Mouse (Mus musculus) myocyte (in vitro differentiated cells): ENCODE data around the gene Iqsec1. TPM values are rescaled to one million over a fixed set of nuclear protein-coding genes. Genes with fewer than 3 reads are reported as not detected.

Source experiments
- H3K27me3 ChIP-seq: one replicate; pipeline ENCODE4 v1.6.1; 2011; ENCODE audit not compliant: control insufficient read depth, insufficient read depth, insufficient read length
- H3K36me3 ChIP-seq: one replicate; pipeline ENCODE4 v1.6.1; 2011; ENCODE audit not compliant: control insufficient read depth, insufficient read depth
- H3K4me2 ChIP-seq: one replicate; pipeline ENCODE4 v1.6.1; 2011; ENCODE audit warnings: low read depth, control low read depth
- H3K4me3 ChIP-seq: one replicate; pipeline ENCODE4 v1.5.1; 2011; ENCODE audit warnings: mild to moderate bottlenecking, control low read depth, moderate library complexity
- H3K79me2 ChIP-seq: one replicate; pipeline ENCODE4 v1.6.1; 2011; ENCODE audit not compliant: control insufficient read depth, insufficient read depth
- H3ac ChIP-seq: one replicate; pipeline ENCODE4 v1.6.1; 2011; ENCODE audit not compliant: control insufficient read depth, insufficient read length
- CEBPB ChIP-seq: IDR thresholded peaks from 2 replicates; pipeline ENCODE4 v1.6.1; 2011; ENCODE audit warnings: mild to moderate bottlenecking, moderate library complexity; ENCODE audit not compliant: poor library complexity, insufficient read depth, severe bottlenecking
- E2F4 ChIP-seq: IDR thresholded peaks from one replicate; pipeline ENCODE4 v1.6.1; 2011; ENCODE audit warnings: mild to moderate bottlenecking, control low read depth, moderate library complexity; ENCODE audit not compliant: insufficient read depth
- MAX ChIP-seq: IDR thresholded peaks from one replicate; pipeline ENCODE4 v1.6.1; 2011; ENCODE audit warnings: low read depth, mild to moderate bottlenecking, control low read depth
- MYOD1 ChIP-seq, 3 experiments: IDR thresholded peaks; one replicate each; pipeline ENCODE4 v1.6.1; 2011; ENCODE audit warnings: control low read depth in 2 of 3, low read depth in 2 of 3, mild to moderate bottlenecking in 2 of 3, moderate library complexity in 1 of 3; ENCODE audit not compliant: insufficient read length in 2 of 3, control insufficient read depth in 1 of 3
- MYOG ChIP-seq, 3 experiments: IDR thresholded peaks; one replicate each; pipeline ENCODE4 v1.6.1; 2011; ENCODE audit warnings: control low read depth in 2 of 3, low read depth in 2 of 3, mild to moderate bottlenecking in 2 of 3; ENCODE audit not compliant: insufficient read length in 2 of 3, control insufficient read depth in 1 of 3, insufficient read depth in 1 of 3
- POLR2A ChIP-seq: IDR thresholded peaks from one replicate; pipeline ENCODE4 v1.6.1; 2011; ENCODE audit warnings: low read depth, mild to moderate bottlenecking, control low read depth, moderate library complexity; ENCODE audit not compliant: insufficient read length
- POLR2AphosphoS2 ChIP-seq: IDR thresholded peaks from one replicate; pipeline ENCODE4 v1.6.1; 2011; ENCODE audit warnings: low read depth, control low read depth; ENCODE audit not compliant: insufficient read length
- REST ChIP-seq: IDR thresholded peaks from one replicate; pipeline ENCODE4 v1.6.1; 2011; ENCODE audit warnings: mild to moderate bottlenecking, control low read depth, moderate library complexity; ENCODE audit not compliant: insufficient read depth, insufficient read length
- SRF ChIP-seq: IDR thresholded peaks from one replicate; pipeline ENCODE4 v1.6.1; 2011; ENCODE audit warnings: low read depth; ENCODE audit not compliant: control insufficient read depth, insufficient read length
- TCF12 ChIP-seq: IDR thresholded peaks from one replicate; pipeline ENCODE4 v1.6.1; 2011; ENCODE audit warnings: mild to moderate bottlenecking, control low read depth; ENCODE audit not compliant: poor library complexity, insufficient read depth, severe bottlenecking
- TCF3 ChIP-seq: IDR thresholded peaks from one replicate; pipeline ENCODE4 v1.6.1; 2011; ENCODE audit warnings: low read depth, control low read depth; ENCODE audit not compliant: insufficient read length
- USF1 ChIP-seq: IDR thresholded peaks from one replicate; pipeline ENCODE4 v1.6.1; 2011; ENCODE audit warnings: low read depth, mild to moderate bottlenecking, control low read depth, moderate library complexity
- polyA plus RNA-seq: library from polyadenylated mRNA; unstranded; fragments of >200 nt; fragmentation: generic; extraction: Trizol; gene quantifications from one replicate; pipeline ENCODE4 v1.2.1, GENCODE M21; 2012; ENCODE audit warnings: missing spikeins

The Iqsec1 gene
- polyA plus RNA-seq, 1 experiment: 43.4 TPM

DNA sequence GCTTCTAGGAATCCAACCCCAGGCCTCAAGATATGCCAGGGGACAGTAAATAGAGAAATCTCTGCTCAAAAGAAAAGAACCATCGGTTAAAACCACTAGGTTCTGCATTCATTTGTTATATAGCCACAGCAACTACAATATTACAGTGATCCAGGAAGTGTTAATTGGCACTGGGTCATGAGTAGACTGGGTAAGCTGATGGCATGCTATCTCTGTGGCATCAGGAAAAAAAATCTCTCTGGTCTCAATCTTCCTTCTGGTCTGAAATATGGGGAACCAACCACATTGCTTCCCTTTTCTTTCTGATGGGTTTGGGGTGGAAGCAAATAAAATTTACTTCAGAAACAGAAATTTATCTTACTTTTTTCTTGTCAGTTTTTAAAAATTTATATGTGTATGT lies 212.9 kb downstream of the Iqsec1 start:
- H3K79me2 ChIP-seq: no peaks in the 10 kb centered on the region
- no peak overlapping the region for H3K4me3 ChIP-seq
- no peaks in the 10 kb centered on the region for H3K36me3 ChIP-seq
- no peak overlapping the region for H3K4me2 ChIP-seq
- H3ac ChIP-seq: no peak overlapping the region
- no peaks in the 10 kb centered on the region for H3K27me3 ChIP-seq
- TF ChIP-seq SRF (no peak), POLR2AphosphoS2 (no peak), POLR2A (no peak), MAX (no peak), REST (no peak), MYOD1 (IDR thresholded peaks at IDR 0.05; ENCODE audit: control insufficient read depth in 1 of 3, insufficient read length in 2 of 3, low read depth in 2 of 3) (no peak), CEBPB (no peak), TCF3 (no peak), E2F4 (no peak), TCF12 (no peak), USF1 (no peak), MYOG (IDR thresholded peaks at IDR 0.05; ENCODE audit: control insufficient read depth in 1 of 3, insufficient read depth in 1 of 3, insufficient read length in 2 of 3, low read depth in 2 of 3) (no peak)

DNA sequence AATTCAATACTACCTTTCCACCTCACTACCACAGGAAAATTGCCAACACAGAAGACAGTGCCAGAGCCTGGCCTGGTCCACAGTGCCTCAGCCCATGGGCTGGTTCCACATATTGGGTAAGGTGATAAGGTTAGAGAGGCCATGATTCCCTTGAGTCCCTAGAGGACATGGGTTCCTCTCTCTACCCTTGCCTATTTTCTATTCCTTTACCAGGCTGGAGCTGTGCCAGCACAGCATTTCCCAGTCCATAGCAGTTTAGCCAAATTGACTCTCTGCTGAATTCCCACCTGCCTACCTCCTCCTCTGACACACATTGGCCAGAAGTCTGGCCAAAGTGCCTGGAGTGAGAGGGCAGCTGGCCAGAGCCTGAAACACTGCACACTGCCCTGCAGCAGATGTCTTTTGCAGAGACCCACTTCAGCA lies 214.7 kb downstream of the Iqsec1 start:
- TF ChIP-seq POLR2A (no peak), MYOG (IDR thresholded peaks at IDR 0.05; ENCODE audit: control insufficient read depth in 1 of 3, insufficient read depth in 1 of 3, insufficient read length in 2 of 3, low read depth in 2 of 3) (peak in 1 of 3 experiments; percentile 20)
- H3ac ChIP-seq: no peak overlapping the region
- H3K79me2 ChIP-seq: no peaks in the 10 kb centered on the region
- no peaks in the 10 kb centered on the region for H3K36me3 ChIP-seq
- H3K4me3 ChIP-seq: no peak overlapping the region
- H3K27me3 ChIP-seq: no peaks in the 10 kb centered on the region
- no peak overlapping the region for H3K4me2 ChIP-seq

DNA sequence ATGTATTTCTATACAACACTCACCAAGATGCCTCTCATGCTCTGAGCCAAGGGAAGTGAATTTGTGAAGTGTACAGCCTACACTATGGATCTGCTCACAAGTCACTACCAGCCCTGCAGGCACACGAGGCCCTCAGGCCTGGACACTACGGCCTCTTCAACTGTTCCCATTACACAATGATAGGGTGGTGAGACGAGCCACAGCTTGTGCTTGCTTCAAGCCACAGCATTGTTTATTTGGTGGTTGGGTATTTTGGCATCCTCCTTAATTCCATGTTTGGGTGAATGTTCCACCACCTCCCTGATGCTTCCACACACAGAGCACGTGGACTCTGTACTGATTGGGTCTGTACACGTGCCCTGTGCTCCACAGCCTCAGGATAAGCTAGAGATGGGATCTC lies 216.4 kb downstream of the Iqsec1 start:
- TF ChIP-seq USF1 (no peak), TCF3 (no peak), POLR2A (no peak), MAX (no peak), REST (no peak), POLR2AphosphoS2 (no peak), TCF12 (no peak), MYOD1 (IDR thresholded peaks at IDR 0.05; ENCODE audit: control insufficient read depth in 1 of 3, insufficient read length in 2 of 3, low read depth in 2 of 3) (no peak), MYOG (IDR thresholded peaks at IDR 0.05; ENCODE audit: control insufficient read depth in 1 of 3, insufficient read depth in 1 of 3, insufficient read length in 2 of 3, low read depth in 2 of 3) (no peak), SRF (no peak), E2F4 (no peak), CEBPB (no peak)
- H3K4me3 ChIP-seq: no peak overlapping the region
- H3K27me3 ChIP-seq: no peaks in the 10 kb centered on the region
- H3K4me2 ChIP-seq: no peak overlapping the region
- H3K79me2 ChIP-seq: no peaks in the 10 kb centered on the region
- H3K36me3 ChIP-seq: no peaks in the 10 kb centered on the region
- no peak overlapping the region for H3ac ChIP-seq

DNA sequence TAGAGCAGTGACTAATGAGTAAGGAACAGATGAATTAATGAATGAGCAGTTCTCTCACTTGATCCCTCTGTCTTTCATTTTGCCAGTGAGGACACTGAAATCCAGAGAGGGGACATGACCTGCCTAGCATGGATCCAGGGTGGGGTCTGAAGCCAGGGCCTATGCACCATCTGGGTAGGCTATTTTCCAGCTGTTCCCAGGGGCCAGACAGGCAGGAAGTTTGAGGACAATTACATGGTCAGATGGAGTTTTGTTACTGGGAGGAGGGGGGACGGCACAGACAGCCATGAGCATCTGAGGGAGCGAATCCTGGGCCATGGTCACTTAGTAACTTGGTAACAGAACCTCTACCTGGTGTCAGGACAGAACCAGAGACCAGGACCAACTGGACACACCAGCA lies 220.0 kb downstream of the Iqsec1 start:
- Histone ChIP-seq H3K79me2 (peaks cover 3% of the 10 kb centered on the region), H3K36me3 (no peaks in the 10 kb centered on the region), H3K27me3 (no peaks in the 10 kb centered on the region), H3K4me3 (no peak overlapping the region), H3K4me2 (no peak overlapping the region), H3ac (no peak overlapping the region)
- TF ChIP-seq TCF3 (no peak), E2F4 (no peak), POLR2A (no peak), SRF (no peak), USF1 (no peak), MYOG (IDR thresholded peaks at IDR 0.05; ENCODE audit: control insufficient read depth in 1 of 3, insufficient read depth in 1 of 3, insufficient read length in 2 of 3, low read depth in 2 of 3) (no peak), POLR2AphosphoS2 (no peak), CEBPB (no peak)

DNA sequence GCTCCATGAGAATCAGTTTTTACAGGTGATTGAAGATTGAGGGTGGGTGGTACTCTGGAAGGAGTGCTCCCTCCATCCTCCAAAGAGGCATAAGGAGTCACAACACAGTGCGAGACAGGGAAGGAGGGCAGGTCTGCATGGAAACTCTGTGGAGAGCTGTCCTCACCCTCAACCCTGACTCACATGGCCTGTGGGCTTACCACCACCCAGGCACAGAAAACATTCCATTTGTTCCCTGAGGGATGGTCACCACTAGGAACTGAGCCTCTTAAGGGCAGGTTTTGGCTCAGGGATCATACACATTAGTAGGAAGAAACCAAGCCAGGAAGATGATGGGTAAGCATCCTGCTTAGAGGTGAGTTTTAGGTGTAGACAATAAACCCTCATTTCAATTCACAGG lies 220.6 kb downstream of the Iqsec1 start:
- peak overlapping the region; percentile 9 for H3K4me2 ChIP-seq
- no peaks in the 10 kb centered on the region for H3K27me3 ChIP-seq
- no peak overlapping the region for H3K4me3 ChIP-seq
- TF ChIP-seq SRF (no peak), TCF12 (no peak), MYOD1 (IDR thresholded peaks at IDR 0.05; ENCODE audit: control insufficient read depth in 1 of 3, insufficient read length in 2 of 3, low read depth in 2 of 3) (no peak), MAX (no peak), E2F4 (no peak), CEBPB (no peak), POLR2AphosphoS2 (no peak), POLR2A (no peak), MYOG (IDR thresholded peaks at IDR 0.05; ENCODE audit: control insufficient read depth in 1 of 3, insufficient read depth in 1 of 3, insufficient read length in 2 of 3, low read depth in 2 of 3) (no peak), TCF3 (no peak), REST (no peak), USF1 (no peak)
- no peak overlapping the region for H3ac ChIP-seq
- H3K36me3 ChIP-seq: no peaks in the 10 kb centered on the region
- peaks cover 10% of the 10 kb centered on the region for H3K79me2 ChIP-seq
